Mouse (Mus musculus) liver, adult 2 months (tissue): ENCODE measurements around the gene Inf2. TPM values are rescaled to one million over a fixed set of nuclear protein-coding genes. Genes with fewer than 3 reads are reported as not detected.

Experiments used
- DNase-seq: peaks from one replicate; pipeline ENCODE4 v3.0.0-alpha.2; 2011; ENCODE audit warnings: low read depth, low spot score; ENCODE audit errors: extremely low read depth
- H3K27ac ChIP-seq: fragments of 200-500 bp; replicated peaks from 2 replicates; pipeline ENCODE4 v1.5.1; 2012; ENCODE audit warnings: low read depth, mild to moderate bottlenecking, control low read depth, inconsistent platforms, low read length; ENCODE audit not compliant: insufficient read depth
- H3K27me3 ChIP-seq: fragments of 200-500 bp; 2 replicates; pipeline ENCODE4 v1.6.1; 2012; ENCODE audit warnings: mild to moderate bottlenecking, moderate library complexity, low read length, inconsistent platforms; ENCODE audit not compliant: control insufficient read depth, insufficient read depth
- H3K36me3 ChIP-seq: fragments of 200-500 bp; 2 replicates; pipeline ENCODE4 v1.6.1; 2012; ENCODE audit warnings: low read length, inconsistent platforms; ENCODE audit not compliant: control insufficient read depth, insufficient read depth
- H3K4me1 ChIP-seq: fragments of 200-500 bp; 2 replicates; pipeline ENCODE4 v1.6.1; 2011; ENCODE audit warnings: low read length; ENCODE audit not compliant: control insufficient read depth, insufficient read depth
- H3K4me3 ChIP-seq: fragments of 200-500 bp; 2 replicates; pipeline ENCODE4 v1.5.1; 2011; ENCODE audit warnings: low read depth, mild to moderate bottlenecking, control low read depth, low read length, moderate library complexity; ENCODE audit not compliant: insufficient read depth
- H3K79me2 ChIP-seq: fragments of 200-500 bp; 2 replicates; pipeline ENCODE4 v1.6.1; 2012; ENCODE audit warnings: inconsistent platforms, mild to moderate bottlenecking, low read length, moderate library complexity; ENCODE audit not compliant: control insufficient read depth, insufficient read depth
- H3K9ac ChIP-seq: fragments of 200-500 bp; 2 replicates; pipeline ENCODE4 v1.6.1; 2012; ENCODE audit warnings: low read depth, mild to moderate bottlenecking, control low read depth, inconsistent platforms, low read length
- CTCF ChIP-seq: fragments of 200-500 bp; IDR thresholded peaks from 2 replicates; pipeline ENCODE4 v1.5.1; 2011; ENCODE audit warnings: low read depth, low read length, control low read depth
- POLR2A ChIP-seq: fragments of 200-500 bp; IDR thresholded peaks from 2 replicates; pipeline ENCODE4 v1.6.1; 2011; ENCODE audit warnings: low read length, control low read depth; ENCODE audit not compliant: insufficient read depth; ENCODE audit errors: extremely low read depth
- WGBS: fragments of 180-500 bp; shearing (Covaris S2); methylation state at CpG from one replicate; pipeline ENCODE4 v1.1.7; 2018; 5-methylcytosine and 5-hydroxymethylcytosine counted together
- polyA plus RNA-seq: library from polyadenylated mRNA; depleted of rRNA; stranded (reverse); fragments of >200 nt; gene quantifications from 2 replicates; pipeline ENCODE4 v1.2.3, GENCODE M21; 2012
- total RNA-seq: library from RNA; depleted of rRNA; stranded (reverse); fragments of >200 nt; gene quantifications from 2 replicates; pipeline ENCODE4 v1.2.3, GENCODE M21; 2014

The Inf2 gene
- total and polyA plus RNA-seq, 2 experiments: 15.5 to 24.6 TPM

- Histone ChIP-seq H3K9ac (no peak overlapping the region), H3K27ac (no peak overlapping the region), H3K36me3 (no peaks in the 10 kb centered on the region), H3K4me1 (peaks cover 19% of the 10 kb centered on the region), H3K27me3 (no peaks in the 10 kb centered on the region), H3K79me2 (peaks cover 7% of the 10 kb centered on the region; the same call in 1 of the 2 replicates), H3K4me3 (no peak overlapping the region)
- TF ChIP-seq POLR2A (no peak), CTCF (no peak)
- 59% methylated on average over 4 of the region's 4 CpGs for WGBS
- no peak for DNase-seq
Measured at GRCm38 (mm10) chr12:112599198-112599597, 10.6 kb downstream of the Inf2 start.

GRCm38 (mm10) chr12:112599942-112600611 is 11.5 kb downstream of the Inf2 start:
- no peak for DNase-seq
- TF ChIP-seq POLR2A (no peak), CTCF (no peak)
- Histone ChIP-seq H3K79me2 (peaks cover 6% of the 10 kb centered on the region; the same call in 1 of the 2 replicates), H3K27ac (no peak overlapping the region), H3K4me3 (no peak overlapping the region), H3K9ac (no peak overlapping the region), H3K27me3 (no peaks in the 10 kb centered on the region), H3K4me1 (peaks cover 19% of the 10 kb centered on the region), H3K36me3 (no peaks in the 10 kb centered on the region)
- 94% methylated on average over 30 of the region's 30 CpGs for WGBS

GRCm38 (mm10) chr12:112604022-112604421 is 15.4 kb downstream of the Inf2 start:
- Histone ChIP-seq H3K4me1 (no peaks in the 10 kb centered on the region), H3K79me2 (no peaks in the 10 kb centered on the region), H3K9ac (no peak overlapping the region), H3K4me3 (no peak overlapping the region), H3K27me3 (no peaks in the 10 kb centered on the region), H3K36me3 (peaks cover 6% of the 10 kb centered on the region; the same call in 1 of the 2 replicates), H3K27ac (no peak overlapping the region)
- DNase-seq: peak; percentile 65
- WGBS: 59% methylated on average over 5 of the region's 5 CpGs
- peak; percentile 45 for TF ChIP-seq CTCF
- TF ChIP-seq POLR2A: no peak

GRCm38 (mm10) chr12:112604709-112605649 is 16.4 kb downstream of the Inf2 start:
- TF ChIP-seq CTCF: peak; percentile 33; the same call in 1 of the 2 replicates
- no peak for TF ChIP-seq POLR2A
- H3K27me3 ChIP-seq: no peaks in the 10 kb centered on the region

GRCm38 (mm10) chr12:112605766-112606165 is 17.2 kb downstream of the Inf2 start:
- Histone ChIP-seq H3K27ac (no peak overlapping the region), H3K9ac (no peak overlapping the region), H3K4me3 (no peak overlapping the region), H3K4me1 (no peaks in the 10 kb centered on the region), H3K36me3 (peaks cover 6% of the 10 kb centered on the region; the same call in 1 of the 2 replicates), H3K27me3 (no peaks in the 10 kb centered on the region), H3K79me2 (no peaks in the 10 kb centered on the region)
- TF ChIP-seq POLR2A (no peak), CTCF (peak; percentile 98)
- DNase-seq: peak; percentile 28
- WGBS: 52% methylated on average over 6 of the region's 6 CpGs

More at GRCm38 (mm10) chr12:112604709-112605649, 16.4 kb downstream of the Inf2 start:
- no peak overlapping the region for H3K4me3 ChIP-seq
- H3K27ac ChIP-seq: no peak overlapping the region
- H3K36me3 ChIP-seq: peaks cover 6% of the 10 kb centered on the region; the same call in 1 of the 2 replicates
- no peak overlapping the region for H3K9ac ChIP-seq
- DNase-seq: no peak
- H3K79me2 ChIP-seq: no peaks in the 10 kb centered on the region
- H3K4me1 ChIP-seq: no peaks in the 10 kb centered on the region
- WGBS: 74% methylated on average over 20 of the region's 20 CpGs
